Mouse (Mus musculus) embryonic facial prominence, embryonic 12.5 days (tissue): ENCODE data around the gene Gsta3. TPM values are rescaled to one million over a fixed set of nuclear protein-coding genes. Genes with fewer than 3 reads are reported as not detected.
"Not testable (repeated sequence)": the region's sequence is repeated elsewhere in the genome, so short reads cannot be mapped to it uniquely, and the experiment has no call there.

Source experiments
- ATAC-seq: fragments of 200-750 bp; cut with Nextera tagmentation; 2 replicates; pipeline ENCODE4 v1.8.0; 2017; ENCODE audit not compliant: insufficient number of reproducible peaks, insufficient read depth, low FRiP score, low TSS enrichment
- H3K27ac ChIP-seq: fragments of 300-500 bp; sonication (generic); 2 replicates; pipeline ENCODE4 v1.5.1; 2016; ENCODE audit warnings: mild to moderate bottlenecking
- H3K27me3 ChIP-seq: fragments of 300-500 bp; sonication (generic); 2 replicates; pipeline ENCODE4 v1.6.1; 2016; ENCODE audit warnings: mild to moderate bottlenecking, moderate library complexity
- H3K36me3 ChIP-seq: fragments of 300-500 bp; sonication (generic); 2 replicates; pipeline ENCODE4 v1.6.1; 2016; ENCODE audit warnings: mild to moderate bottlenecking
- H3K4me1 ChIP-seq: fragments of 300-500 bp; sonication (generic); 2 replicates; pipeline ENCODE4 v1.6.1; 2016
- H3K4me2 ChIP-seq: fragments of 300-500 bp; sonication (generic); replicated peaks from 2 replicates; pipeline ENCODE4 v1.6.1; 2016; ENCODE audit warnings: mild to moderate bottlenecking, moderate library complexity
- H3K4me3 ChIP-seq: fragments of 300-500 bp; sonication (generic); 2 replicates; pipeline ENCODE4 v1.5.1; 2016; ENCODE audit warnings: mild to moderate bottlenecking
- H3K9ac ChIP-seq: fragments of 300-500 bp; sonication (generic); 2 replicates; pipeline ENCODE4 v1.6.1; 2016; ENCODE audit warnings: mild to moderate bottlenecking, moderate library complexity
- H3K9me3 ChIP-seq: fragments of 300-500 bp; sonication (generic); 2 replicates; pipeline ENCODE4 v1.6.1; 2016; ENCODE audit warnings: mild to moderate bottlenecking, moderate library complexity
- WGBS: fragments of 180-500 bp; shearing (Covaris S2); methylation state at CpG from one replicate; pipeline ENCODE4 v1.1.7; 2016; 5-methylcytosine and 5-hydroxymethylcytosine counted together
- polyA plus RNA-seq: library from polyadenylated mRNA; unstranded; fragments of >200 nt; fragmentation: Nextera tagmentation; extraction: Ambion mirVana; gene quantifications from 2 replicates; pipeline ENCODE4 v1.2.1, GENCODE M21; 2016

The Gsta3 gene
- 0.64 and 1.3 TPM in 2 replicates for polyA plus RNA-seq

DNA sequence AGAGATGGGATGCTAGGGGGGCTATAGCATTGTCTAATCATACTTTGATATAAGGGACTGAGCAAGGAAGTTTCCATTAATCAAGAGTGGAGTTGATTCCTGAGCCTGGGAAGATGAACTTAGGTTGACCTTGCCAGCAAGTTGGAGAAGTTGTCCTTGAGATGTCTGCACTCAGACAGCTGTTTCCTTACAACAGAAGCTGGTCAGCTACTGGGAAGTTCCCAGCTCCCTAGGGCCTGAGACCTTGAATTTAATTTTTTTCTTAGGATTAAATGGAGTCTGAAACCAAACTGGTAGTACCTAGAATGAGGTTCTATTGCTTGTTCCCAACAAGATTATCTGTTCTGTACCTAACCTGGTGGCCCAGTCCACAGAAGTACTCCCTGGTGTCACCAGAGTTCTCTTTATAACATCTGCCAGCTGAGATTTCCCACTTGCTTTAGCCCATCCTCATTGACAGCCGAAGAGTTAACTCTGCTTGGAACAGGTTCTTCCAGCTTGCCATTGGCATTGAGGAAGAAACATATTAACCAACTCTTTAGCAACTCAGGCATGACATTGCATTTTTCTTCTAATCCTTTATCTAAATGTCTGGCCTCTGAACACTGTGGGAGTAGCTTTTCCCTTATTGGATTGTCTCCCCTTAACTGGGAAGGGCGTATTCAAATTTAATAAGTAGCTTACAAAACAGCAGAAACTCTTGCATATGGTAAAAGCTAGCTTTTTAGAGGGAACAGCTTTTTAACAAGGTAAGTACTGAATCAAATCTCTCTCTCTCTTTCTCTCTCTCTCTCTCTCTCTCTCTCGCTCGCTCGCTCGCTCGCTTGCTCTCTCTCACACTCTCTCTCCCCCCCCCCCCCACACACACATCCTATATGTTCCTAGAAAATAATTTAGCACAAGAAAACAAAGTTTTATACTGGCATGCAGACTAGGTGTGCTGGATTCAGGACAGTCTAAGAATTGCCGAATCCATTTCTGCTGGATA, at the start of gene Gsta3:
TSS of gene Gsta3 (plus strand) at position 679 of the 988 bp plus-strand sequence.
- no peak within 1 kb of the TSS for H3K9ac ChIP-seq
- H3K4me3 ChIP-seq, result no peak within 1 kb of the TSS
- no peaks in the 10 kb centered on the region for H3K36me3 ChIP-seq
- no peak within 1 kb of the TSS for H3K27ac ChIP-seq
- no peaks in the 10 kb centered on the region for H3K9me3 ChIP-seq
- no peak for ATAC-seq
- H3K27me3 ChIP-seq, result no peaks in the 10 kb centered on the region
- H3K4me2 ChIP-seq, result no peak within 1 kb of the TSS
- WGBS, result 77% methylated on average over 8 of the region's 8 CpGs
- no peaks in the 10 kb centered on the region for H3K4me1 ChIP-seq

DNA sequence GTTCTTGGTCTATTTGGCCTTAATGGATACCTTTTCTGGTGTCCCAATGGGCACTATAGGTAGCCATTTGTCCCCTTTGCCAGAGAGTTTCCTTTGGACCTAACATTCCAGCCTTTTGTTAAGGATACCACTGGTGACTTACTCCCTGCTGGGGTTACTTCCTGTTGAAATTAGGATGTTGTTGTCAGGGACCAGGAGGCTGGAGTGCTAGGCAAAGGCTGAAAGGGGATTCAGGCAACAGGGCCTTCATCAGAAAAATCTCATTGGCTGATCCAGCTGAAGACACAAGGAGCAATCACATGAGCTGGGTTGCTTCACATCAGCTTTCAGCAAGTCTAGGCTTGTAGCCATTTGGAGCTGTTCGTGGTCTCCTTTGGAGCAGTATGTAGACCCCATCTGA, 34.1 kb upstream of the Gsta3 start:
- Histone ChIP-seq H3K4me2 (no peak overlapping the region), H3K9me3 (no peaks in the 10 kb centered on the region), H3K27ac (no peak overlapping the region), H3K4me1 (no peaks in the 10 kb centered on the region), H3K27me3 (no peaks in the 10 kb centered on the region), H3K9ac (no peak overlapping the region), H3K4me3 (no peak overlapping the region), H3K36me3 (no peaks in the 10 kb centered on the region)
- 89% methylated on average over 1 of the region's 1 CpGs for WGBS
- no peak for ATAC-seq

DNA sequence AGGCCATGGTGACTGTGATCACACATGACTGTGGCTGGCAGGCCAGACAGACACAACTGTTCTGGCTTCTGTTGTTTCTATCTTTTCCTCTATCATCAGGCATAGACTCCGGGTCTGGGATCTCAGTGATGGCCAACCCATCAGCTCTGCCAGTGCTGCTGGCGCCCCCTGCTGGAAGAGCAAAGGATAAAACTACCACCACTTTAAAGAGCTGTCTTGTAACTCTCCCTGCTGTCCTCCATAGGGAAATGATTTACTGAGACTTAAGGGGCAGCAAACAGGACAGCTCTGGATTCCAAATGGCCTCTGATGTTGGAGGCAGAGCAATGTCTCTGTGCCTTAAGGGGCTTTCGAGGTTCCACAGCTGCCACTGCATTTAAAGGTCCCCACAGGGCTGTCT, 26.9 kb upstream of the Gsta3 start:
- H3K36me3 ChIP-seq, H3K27ac ChIP-seq, H3K4me3 ChIP-seq, H3K9ac ChIP-seq, H3K4me2 ChIP-seq, ATAC-seq, H3K4me1 ChIP-seq, H3K27me3 ChIP-seq, H3K9me3 ChIP-seq: not testable (repeated sequence)
- WGBS, result 20% methylated on average over 3 of the region's 3 CpGs

DNA sequence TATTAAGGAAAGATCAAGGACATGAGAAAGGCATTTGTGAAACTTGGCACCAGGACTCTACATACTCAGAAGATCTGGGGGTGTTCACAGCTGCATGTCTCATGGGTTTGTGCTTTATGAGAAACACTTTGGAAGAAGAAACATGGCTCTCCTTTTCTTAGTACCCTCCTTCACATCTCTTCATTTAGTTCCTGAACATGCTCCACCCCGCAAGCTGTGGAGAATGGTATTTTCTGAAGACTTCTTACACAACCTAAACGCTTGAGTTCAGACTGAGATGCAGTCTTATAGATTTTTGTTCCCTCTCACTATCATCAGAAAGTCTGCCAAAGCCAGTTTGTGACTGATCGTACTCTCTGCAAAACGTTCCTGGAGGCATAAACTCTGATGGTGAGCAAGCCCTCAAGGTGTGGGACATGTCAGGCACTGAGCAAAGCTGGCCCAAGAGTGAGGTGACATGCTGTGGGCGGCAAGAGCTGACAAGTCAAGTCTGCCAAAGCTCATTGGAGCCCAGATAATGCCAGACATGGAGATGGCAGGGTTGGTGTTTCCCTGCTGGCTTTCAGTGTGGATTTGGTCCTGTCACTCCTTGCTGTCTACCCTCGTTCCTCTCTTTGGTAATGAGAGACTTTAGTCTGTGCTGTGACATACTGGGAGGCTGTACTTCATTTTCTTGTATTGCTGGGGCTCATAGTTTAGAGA, 26.2 kb upstream of the Gsta3 start:
- H3K27me3 ChIP-seq, H3K36me3 ChIP-seq, H3K9me3 ChIP-seq, H3K27ac ChIP-seq, ATAC-seq, H3K9ac ChIP-seq, H3K4me3 ChIP-seq, H3K4me2 ChIP-seq, H3K4me1 ChIP-seq: not testable (repeated sequence)
- WGBS, result 75% methylated on average over 6 of the region's 6 CpGs

DNA sequence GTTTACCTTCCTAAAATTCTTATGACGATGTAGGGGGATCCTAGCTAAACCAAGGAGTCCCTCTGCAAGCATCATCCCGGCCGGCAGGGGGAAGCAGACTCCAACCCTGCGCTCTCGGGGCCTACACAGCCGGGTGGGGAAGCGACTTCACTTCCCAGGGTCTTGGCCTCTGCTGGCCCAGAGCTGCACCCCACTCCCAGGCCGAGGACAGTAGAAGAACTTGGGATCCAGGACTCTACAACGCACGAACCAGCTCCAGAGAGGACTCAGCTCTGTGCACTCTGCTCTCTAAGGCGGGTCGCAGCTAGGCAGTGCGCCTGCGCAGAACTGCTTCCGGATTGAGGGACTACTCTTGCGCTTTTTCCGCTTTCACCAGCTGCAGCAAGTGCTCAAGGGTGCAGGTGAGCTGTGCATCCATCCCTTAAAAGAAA, 21.9 kb upstream of the Gsta3 start, which contains the start of gene Tmem14a:
TSS of gene Tmem14a (plus strand) at position 87 of the 431 bp plus-strand sequence.
- Histone ChIP-seq H3K27ac (no peak within 1 kb of the TSS), H3K36me3 (no peaks in the 10 kb centered on the region), H3K4me3 (peak within 1 kb of the TSS; percentile 58), H3K4me2 (peak within 1 kb of the TSS; percentile 60), H3K27me3 (no peaks in the 10 kb centered on the region), H3K4me1 (peaks cover 5% of the 10 kb centered on the region; the same call in 1 of the 2 replicates), H3K9me3 (no peaks in the 10 kb centered on the region), H3K9ac (peak within 1 kb of the TSS; percentile 61)
- peak; percentile 89 for ATAC-seq
- under 1% methylated on average over 17 of the region's 17 CpGs for WGBS

DNA sequence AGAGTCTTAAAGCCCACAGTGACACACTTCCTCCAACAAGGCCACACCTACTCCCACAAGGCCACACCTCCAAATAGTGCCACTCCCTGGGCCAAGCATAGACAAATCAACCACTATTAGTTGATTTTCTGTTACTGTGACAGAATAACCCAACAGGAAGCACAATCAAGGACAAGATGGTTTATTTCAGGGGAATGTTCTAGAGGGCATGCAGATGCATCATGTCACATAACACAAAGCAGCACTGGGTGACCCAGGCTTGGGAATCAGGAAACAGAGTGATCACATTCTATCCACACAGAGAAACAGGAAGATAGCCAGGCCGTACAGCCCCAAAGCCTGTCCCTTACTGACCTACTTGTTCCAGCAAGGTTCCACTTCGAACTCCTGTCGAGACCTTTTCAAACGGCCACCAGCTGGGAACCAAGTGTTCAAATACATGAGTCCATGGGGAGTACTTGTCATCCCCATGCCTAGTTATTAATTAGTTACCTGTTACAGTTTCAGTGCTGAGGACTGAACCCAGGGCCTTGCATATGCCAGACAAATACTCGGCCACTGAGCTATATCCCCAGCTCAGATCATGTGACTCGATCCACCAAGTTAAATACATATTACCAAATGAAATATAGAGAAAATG, 12.5 kb upstream of the Gsta3 start:
- no peak overlapping the region for H3K4me3 ChIP-seq
- H3K27ac ChIP-seq, result no peak overlapping the region
- H3K4me1 ChIP-seq, result no peaks in the 10 kb centered on the region
- 89% methylated on average over 6 of the region's 6 CpGs for WGBS
- no peaks in the 10 kb centered on the region for H3K36me3 ChIP-seq
- H3K27me3 ChIP-seq, result no peaks in the 10 kb centered on the region
- ATAC-seq, result no peak
- no peak overlapping the region for H3K9ac ChIP-seq
- H3K4me2 ChIP-seq, result no peak overlapping the region
- no peaks in the 10 kb centered on the region for H3K9me3 ChIP-seq

DNA sequence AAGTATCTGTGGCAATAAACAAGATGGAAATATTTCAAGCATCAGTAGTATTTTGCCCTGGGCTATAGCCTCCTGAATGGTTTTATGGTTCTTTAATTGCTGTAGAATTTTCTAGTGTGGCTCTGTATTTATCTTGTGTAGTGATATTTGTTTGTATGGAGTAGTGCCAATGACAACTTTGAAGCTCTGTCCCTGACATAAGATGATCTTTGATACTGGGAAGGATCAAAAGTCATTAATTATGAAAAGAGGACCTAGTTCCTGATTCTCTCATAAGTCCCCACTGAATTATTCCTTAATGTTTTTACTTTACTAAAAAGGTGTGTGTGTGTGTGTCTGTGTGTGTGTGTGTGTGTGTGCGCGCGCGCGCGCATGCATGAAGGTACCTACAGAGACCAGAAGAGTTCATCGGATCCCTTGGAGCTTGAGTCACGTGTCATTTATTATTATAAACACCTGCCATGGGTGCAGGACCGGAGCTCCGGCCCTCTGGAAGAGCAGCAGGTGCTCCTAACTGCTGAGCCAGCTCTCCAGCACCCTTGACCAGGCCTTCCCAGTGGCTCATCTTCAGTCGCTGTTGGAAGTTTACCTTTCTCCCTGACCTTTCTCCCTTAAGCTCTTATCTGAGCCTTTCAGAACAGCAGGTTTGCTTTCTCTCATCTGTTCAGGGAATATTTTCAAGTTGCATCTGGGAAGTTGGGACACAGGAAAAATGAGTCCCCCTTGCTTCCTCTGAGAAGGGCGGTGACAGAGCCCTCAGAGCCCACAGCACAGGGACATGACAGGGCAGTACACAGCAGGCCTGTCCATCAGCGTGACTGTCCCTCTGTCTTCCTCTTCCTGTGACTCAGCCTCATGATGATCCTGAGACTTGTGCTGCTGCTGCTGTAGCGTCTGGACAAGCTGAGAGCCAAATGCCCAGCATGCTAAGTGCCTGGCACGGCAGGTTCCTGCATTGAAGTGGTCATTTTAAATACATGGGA, 11.4 kb upstream of the Gsta3 start:
- not testable (repeated sequence) for H3K27ac ChIP-seq, H3K27me3 ChIP-seq, H3K9ac ChIP-seq, H3K4me3 ChIP-seq, H3K4me1 ChIP-seq, H3K36me3 ChIP-seq, H3K4me2 ChIP-seq, ATAC-seq, H3K9me3 ChIP-seq
- 81% methylated on average over 15 of the region's 15 CpGs for WGBS

DNA sequence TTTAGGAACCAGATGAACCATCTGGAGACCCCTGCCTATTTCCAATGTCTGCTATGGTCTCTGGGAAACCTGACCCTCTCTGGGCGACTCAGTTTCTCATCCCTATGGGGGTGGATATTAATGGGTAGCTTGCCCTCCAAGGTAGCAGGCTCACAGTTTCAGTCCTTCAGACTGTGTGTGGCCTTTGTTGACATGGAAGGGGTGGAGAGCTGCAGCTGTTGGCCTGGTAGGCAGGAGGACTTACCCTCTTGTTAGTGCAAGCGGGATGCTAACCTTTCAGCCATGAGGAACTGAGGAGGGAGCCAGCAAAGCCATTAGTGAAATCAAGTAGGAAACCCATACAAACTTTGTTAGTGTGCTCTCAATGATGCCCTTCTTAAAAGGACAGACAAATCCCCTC, 10.0 kb upstream of the Gsta3 start:
- no peak overlapping the region for H3K27ac ChIP-seq

DNA sequence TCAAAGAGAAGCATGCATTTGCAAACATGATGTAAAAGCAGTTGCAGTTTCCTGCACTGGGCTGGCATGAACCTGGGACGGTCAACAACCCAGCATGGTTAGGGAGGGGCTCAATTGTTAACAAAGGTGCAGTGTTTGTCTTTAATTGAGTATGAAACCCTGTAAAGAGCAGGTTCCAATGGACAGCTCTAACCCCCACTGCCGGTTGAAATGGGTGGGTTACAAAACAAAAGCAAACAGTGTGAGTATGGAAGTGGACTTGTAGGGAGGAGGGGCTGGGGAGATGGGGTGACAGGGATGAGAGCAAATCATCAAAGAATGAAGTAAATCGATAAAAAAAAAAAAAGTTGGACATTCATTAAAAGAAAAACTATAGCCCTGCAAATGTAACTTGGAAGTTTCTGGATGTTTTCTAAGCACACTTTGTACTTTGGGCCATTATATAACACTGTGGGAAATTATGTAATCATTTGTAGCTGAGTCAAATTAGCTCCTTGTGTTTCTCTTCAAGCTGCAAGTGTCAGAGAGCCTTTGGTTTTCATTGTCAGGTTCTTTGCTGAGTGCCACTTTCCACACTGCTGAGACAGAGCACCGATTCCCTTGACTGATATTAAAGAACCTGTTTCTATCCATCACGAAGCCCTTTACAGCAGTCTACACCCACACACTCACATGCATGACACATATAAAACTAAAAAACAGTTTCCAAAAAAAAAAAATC, 8.5 kb upstream of the Gsta3 start:
- H3K4me1 ChIP-seq, result no peaks in the 10 kb centered on the region
- H3K4me2 ChIP-seq, result no peak overlapping the region
- 47% methylated on average over 5 of the region's 5 CpGs for WGBS
- H3K36me3 ChIP-seq, result no peaks in the 10 kb centered on the region
- no peak for ATAC-seq
- H3K27me3 ChIP-seq, result no peaks in the 10 kb centered on the region
- no peak overlapping the region for H3K27ac ChIP-seq
- no peaks in the 10 kb centered on the region for H3K9me3 ChIP-seq
- no peak overlapping the region for H3K4me3 ChIP-seq
- H3K9ac ChIP-seq, result no peak overlapping the region

More for the DNA sequence above, 10.0 kb upstream of the Gsta3 start:
- ATAC-seq, result no peak
- Histone ChIP-seq H3K4me2 (no peak overlapping the region), H3K9ac (no peak overlapping the region), H3K4me1 (no peaks in the 10 kb centered on the region), H3K9me3 (no peaks in the 10 kb centered on the region), H3K4me3 (no peak overlapping the region), H3K27me3 (no peaks in the 10 kb centered on the region), H3K36me3 (no peaks in the 10 kb centered on the region)
- WGBS, result 61% methylated on average over 2 of the region's 2 CpGs

DNA sequence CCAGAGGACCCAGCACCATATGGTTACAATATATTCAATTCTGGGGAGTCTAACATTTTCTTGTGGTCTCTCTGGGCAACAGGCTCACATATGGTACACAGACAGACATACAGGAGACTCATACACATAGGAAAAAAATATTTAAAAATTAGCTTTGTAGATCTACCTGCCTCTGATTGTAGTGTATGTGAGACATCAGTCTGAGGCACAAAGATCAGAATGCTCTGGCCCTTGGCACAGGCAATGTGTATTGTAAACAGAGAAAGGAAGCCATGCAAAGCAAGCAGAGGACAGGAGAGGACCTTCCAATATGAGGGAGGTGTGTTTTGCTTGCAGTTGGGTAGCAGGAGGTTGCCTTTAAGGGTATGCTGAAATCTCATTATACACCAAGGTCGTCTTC, 7.9 kb upstream of the Gsta3 start:
- Histone ChIP-seq H3K4me3 (no peak overlapping the region), H3K9ac (no peak overlapping the region), H3K9me3 (no peaks in the 10 kb centered on the region), H3K36me3 (no peaks in the 10 kb centered on the region), H3K27me3 (no peaks in the 10 kb centered on the region), H3K4me1 (no peaks in the 10 kb centered on the region), H3K27ac (no peak overlapping the region), H3K4me2 (no peak overlapping the region)
- WGBS, result 79% methylated on average over 1 of the region's 1 CpGs
- no peak for ATAC-seq
